Mouse (Mus musculus) liver, embryonic 16.5 days (tissue): ENCODE measurements at regions not wholly inside any gene's neighbourhood (a gene's known extent, or its start where the extent isn't known, plus 50 kb on each side); places are given as distances from the start of the nearest gene placed in this dataset.

Experiments used
- ATAC-seq: fragments of 200-750 bp; cut with Nextera tagmentation; 2 replicates; pipeline ENCODE4 v1.8.0; 2017; ENCODE audit warnings: low read depth, mild to moderate bottlenecking, moderate number of reproducible peaks, moderate library complexity
- H3K27ac ChIP-seq: fragments of 300-500 bp; sonication (generic); 2 replicates; pipeline ENCODE4 v1.5.1; 2014; ENCODE audit warnings: mild to moderate bottlenecking, low read length
- H3K27me3 ChIP-seq: fragments of 300-500 bp; sonication (generic); 2 replicates; pipeline ENCODE4 v1.6.1; 2014; ENCODE audit warnings: low read depth, low read length, mixed read lengths; ENCODE audit not compliant: control insufficient read depth, insufficient read depth
- H3K36me3 ChIP-seq: fragments of 300-500 bp; sonication (generic); 2 replicates; pipeline ENCODE4 v1.6.1; 2014; ENCODE audit warnings: mild to moderate bottlenecking; ENCODE audit not compliant: control insufficient read depth, insufficient read depth
- H3K4me1 ChIP-seq: fragments of 300-500 bp; sonication (generic); 2 replicates; pipeline ENCODE4 v1.6.1; 2014; ENCODE audit warnings: low read depth, low read length, mixed read lengths; ENCODE audit not compliant: control insufficient read depth
- H3K4me2 ChIP-seq: fragments of 300-500 bp; sonication (generic); 2 replicates; pipeline ENCODE4 v1.6.1; 2014; ENCODE audit warnings: low read depth, low read length, mixed read lengths
- H3K4me3 ChIP-seq: fragments of 300-500 bp; sonication (generic); 2 replicates; pipeline ENCODE4 v1.5.1; 2014; ENCODE audit warnings: low read depth, mild to moderate bottlenecking, low read length
- H3K9ac ChIP-seq: fragments of 300-500 bp; sonication (generic); 2 replicates; pipeline ENCODE4 v1.6.1; 2014; ENCODE audit warnings: low read depth, low read length
- H3K9me3 ChIP-seq: fragments of 300-500 bp; sonication (generic); replicated peaks from 2 replicates; pipeline ENCODE4 v1.6.1; 2016; ENCODE audit warnings: low read length; ENCODE audit not compliant: control insufficient read depth
- WGBS: fragments of 180-500 bp; shearing (Covaris S2); extraction: QIAGEN DNeasy Blood & Tissue Kit; methylation state at CpG from one replicate; pipeline ENCODE4 v1.1.7; 2014; ENCODE audit not compliant: insufficient replicate concordance; 5-methylcytosine and 5-hydroxymethylcytosine counted together

- no peaks in the 10 kb centered on the region for H3K36me3 ChIP-seq
- no peak overlapping the region for H3K27ac ChIP-seq
- H3K4me1 ChIP-seq, result peaks cover 7% of the 10 kb centered on the region
- 26% methylated on average over 8 of the region's 8 CpGs for WGBS
- H3K9me3 ChIP-seq, result no peaks in the 10 kb centered on the region
- H3K4me2 ChIP-seq, result no peak overlapping the region
- ATAC-seq, result no peak
- H3K4me3 ChIP-seq, result no peak overlapping the region
- H3K9ac ChIP-seq, result no peak overlapping the region
- H3K27me3 ChIP-seq, result no peaks in the 10 kb centered on the region
Observed at GRCm38 (mm10) chr3:115766153-115766552, 51.3 kb upstream of the S1pr1 start.

GRCm38 (mm10) chr3:115768290-115768689, 53.4 kb upstream of the S1pr1 start:
- no peak for ATAC-seq
- no peak overlapping the region for H3K9ac ChIP-seq
- no peak overlapping the region for H3K4me3 ChIP-seq
- H3K27me3 ChIP-seq, result no peaks in the 10 kb centered on the region
- no peak overlapping the region for H3K4me2 ChIP-seq
- H3K9me3 ChIP-seq, result no peaks in the 10 kb centered on the region
- peaks cover 4% of the 10 kb centered on the region for H3K4me1 ChIP-seq
- WGBS, result 46% methylated on average over 1 of the region's 1 CpGs
- no peak overlapping the region for H3K27ac ChIP-seq
- no peaks in the 10 kb centered on the region for H3K36me3 ChIP-seq

DNA sequence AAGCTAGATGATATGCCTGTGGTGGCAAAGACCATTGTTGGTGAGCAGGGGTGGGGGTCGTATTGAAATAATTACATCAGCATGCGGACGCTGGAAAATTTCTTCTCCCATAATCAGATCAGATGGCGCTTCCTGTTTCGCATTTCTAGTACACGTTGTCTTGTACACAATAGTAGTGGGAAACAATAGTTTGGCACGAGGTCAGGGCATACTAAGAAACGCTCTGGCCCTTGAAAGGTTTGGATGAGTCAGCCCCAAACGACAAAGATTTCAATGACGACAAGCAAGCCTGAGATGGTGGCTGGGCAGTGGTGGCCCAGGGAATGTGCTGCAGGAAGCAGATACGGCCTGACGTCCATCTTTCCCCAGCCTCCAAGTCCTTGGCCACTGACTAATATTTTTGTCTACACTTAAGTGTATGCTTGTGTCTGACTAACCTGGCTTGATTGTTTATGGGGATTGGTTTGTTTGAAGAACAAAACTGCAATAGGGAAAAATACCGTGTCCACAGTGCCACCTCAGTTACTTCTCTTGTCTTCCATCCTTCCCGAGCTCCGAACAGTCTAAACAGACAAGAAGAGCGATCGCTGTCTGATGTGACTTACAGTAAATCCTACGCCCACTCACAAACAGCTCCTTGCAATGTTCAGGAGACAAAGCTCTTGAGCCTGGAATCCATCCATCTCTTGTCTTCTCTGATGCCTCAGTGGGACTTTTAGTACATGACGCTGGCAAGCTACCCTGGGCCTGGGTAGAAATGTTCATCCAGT, 54.1 kb upstream of the S1pr1 start:
- Histone ChIP-seq H3K4me1 (no peaks in the 10 kb centered on the region), H3K36me3 (no peaks in the 10 kb centered on the region), H3K9ac (no peak overlapping the region), H3K4me2 (no peak overlapping the region), H3K9me3 (no peaks in the 10 kb centered on the region), H3K4me3 (no peak overlapping the region), H3K27me3 (no peaks in the 10 kb centered on the region), H3K27ac (no peak overlapping the region)
- 46% methylated on average over 19 of the region's 19 CpGs for WGBS
- peak; percentile 32; the same call in 1 of the 2 replicates for ATAC-seq

DNA sequence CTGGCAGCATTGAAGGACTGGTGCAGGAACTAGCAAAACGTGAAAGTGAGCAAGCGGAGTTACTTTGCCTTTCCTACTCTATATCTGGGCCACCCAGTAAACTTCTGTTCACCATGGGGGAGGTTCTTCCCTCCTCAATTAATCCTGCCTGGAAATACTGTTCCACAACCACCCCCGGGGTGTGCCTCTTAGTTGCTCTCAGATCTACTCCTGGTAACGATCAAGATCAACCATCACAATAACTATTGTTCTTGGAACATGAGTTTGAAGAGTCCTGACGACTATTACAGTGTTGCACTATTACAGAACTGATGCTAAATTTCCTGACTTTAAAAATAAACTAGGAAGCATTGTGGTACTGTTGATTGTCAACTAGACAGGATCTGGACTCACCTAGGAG, 57.8 kb upstream of the S1pr1 start:
- ATAC-seq, result no peak
- H3K4me3 ChIP-seq, result no peak overlapping the region

GRCm38 (mm10) chr3:115774321-115774720, 59.4 kb upstream of the S1pr1 start:
- no peaks in the 10 kb centered on the region for H3K27me3 ChIP-seq
- H3K4me2 ChIP-seq, result no peak overlapping the region
- no peaks in the 10 kb centered on the region for H3K4me1 ChIP-seq
- no peaks in the 10 kb centered on the region for H3K9me3 ChIP-seq
- 35% methylated on average over 8 of the region's 8 CpGs for WGBS
- H3K9ac ChIP-seq, result no peak overlapping the region
- no peak overlapping the region for H3K4me3 ChIP-seq
- ATAC-seq, result no peak
- no peak overlapping the region for H3K27ac ChIP-seq
- H3K36me3 ChIP-seq, result no peaks in the 10 kb centered on the region

More for the DNA sequence above, 57.8 kb upstream of the S1pr1 start:
- no peaks in the 10 kb centered on the region for H3K36me3 ChIP-seq
- WGBS, result 52% methylated on average over 5 of the region's 5 CpGs
- H3K27ac ChIP-seq, result no peak overlapping the region
- H3K27me3 ChIP-seq, result no peaks in the 10 kb centered on the region
- H3K4me2 ChIP-seq, result no peak overlapping the region
- H3K9ac ChIP-seq, result no peak overlapping the region
- H3K9me3 ChIP-seq, result no peaks in the 10 kb centered on the region
- H3K4me1 ChIP-seq, result no peaks in the 10 kb centered on the region

GRCm38 (mm10) chr3:115774723-115775122, 59.9 kb upstream of the S1pr1 start:
- no peak overlapping the region for H3K4me3 ChIP-seq
- no peaks in the 10 kb centered on the region for H3K9me3 ChIP-seq
- WGBS, result 60% methylated on average over 4 of the region's 4 CpGs
- no peaks in the 10 kb centered on the region for H3K4me1 ChIP-seq
- H3K9ac ChIP-seq, result no peak overlapping the region
- H3K36me3 ChIP-seq, result no peaks in the 10 kb centered on the region
- H3K27me3 ChIP-seq, result no peaks in the 10 kb centered on the region
- no peak for ATAC-seq
- no peak overlapping the region for H3K4me2 ChIP-seq
- H3K27ac ChIP-seq, result no peak overlapping the region

DNA sequence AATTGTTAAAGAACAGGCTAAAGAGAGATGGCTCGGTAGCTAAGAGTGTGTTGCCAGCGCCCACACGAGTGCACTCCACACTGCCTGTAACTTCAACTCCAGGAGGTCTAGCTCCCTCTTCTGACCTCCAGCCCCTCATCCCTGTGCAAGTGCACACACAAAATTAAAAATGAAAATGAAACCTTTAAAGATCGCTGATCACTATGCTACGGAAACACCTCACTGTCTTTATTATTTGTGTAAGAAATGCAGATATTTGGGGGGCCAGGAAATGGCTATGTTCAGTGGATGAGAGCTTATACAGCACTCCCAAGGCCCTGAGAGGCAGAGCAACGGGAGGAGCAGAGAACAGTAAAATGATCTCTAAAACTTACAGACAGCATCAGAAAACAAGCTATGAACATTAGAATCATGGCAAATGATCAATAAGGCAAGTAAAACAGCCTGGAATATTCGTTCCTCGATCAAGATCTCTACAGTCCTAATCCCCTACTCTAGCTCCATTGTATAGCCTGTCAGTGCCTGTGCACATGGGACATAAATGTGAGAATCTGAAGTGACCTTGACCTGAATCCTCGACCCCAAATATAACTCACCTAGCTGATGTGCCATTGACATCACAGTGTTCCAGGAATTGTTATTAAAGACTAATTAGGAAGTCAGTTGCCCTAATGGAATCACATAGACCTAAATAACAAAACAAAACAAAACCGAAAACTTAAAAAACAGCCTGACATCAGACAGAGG, 64.4 kb upstream of the S1pr1 start:
- H3K4me1 ChIP-seq, result no peaks in the 10 kb centered on the region
- H3K36me3 ChIP-seq, result no peaks in the 10 kb centered on the region
- ATAC-seq, result no peak
- H3K4me3 ChIP-seq, result no peak overlapping the region
- H3K27ac ChIP-seq, result no peak overlapping the region
- H3K9ac ChIP-seq, result no peak overlapping the region
- H3K4me2 ChIP-seq, result no peak overlapping the region
- H3K27me3 ChIP-seq, result no peaks in the 10 kb centered on the region
- WGBS, result 72% methylated on average over 10 of the region's 10 CpGs
- H3K9me3 ChIP-seq, result no peaks in the 10 kb centered on the region

DNA sequence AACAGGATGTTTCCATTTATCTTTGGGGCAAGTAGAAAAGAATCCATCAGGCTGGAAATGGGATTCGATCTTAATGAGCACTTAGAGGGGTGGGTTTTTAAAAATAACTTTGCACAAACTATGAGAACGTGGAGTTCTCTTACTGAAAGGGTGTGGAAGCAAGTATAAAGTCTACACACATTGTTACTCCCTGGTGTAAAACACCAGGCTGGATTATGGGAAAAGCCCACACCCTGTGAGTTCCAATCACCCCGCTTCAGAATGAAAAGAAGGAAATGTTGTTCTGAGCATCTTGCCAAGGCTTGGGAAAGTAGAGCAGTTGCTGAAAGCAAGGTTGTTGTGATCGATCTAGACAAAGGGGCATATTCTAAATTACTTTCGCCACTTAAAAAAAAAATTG, 65.0 kb upstream of the S1pr1 start:
- no peaks in the 10 kb centered on the region for H3K9me3 ChIP-seq
- H3K4me3 ChIP-seq, result no peak overlapping the region
- no peak overlapping the region for H3K27ac ChIP-seq
- H3K9ac ChIP-seq, result no peak overlapping the region
- H3K4me1 ChIP-seq, result no peaks in the 10 kb centered on the region
- no peak for ATAC-seq
- no peaks in the 10 kb centered on the region for H3K27me3 ChIP-seq
- 66% methylated on average over 5 of the region's 5 CpGs for WGBS
- H3K36me3 ChIP-seq, result no peaks in the 10 kb centered on the region
- H3K4me2 ChIP-seq, result no peak overlapping the region

DNA sequence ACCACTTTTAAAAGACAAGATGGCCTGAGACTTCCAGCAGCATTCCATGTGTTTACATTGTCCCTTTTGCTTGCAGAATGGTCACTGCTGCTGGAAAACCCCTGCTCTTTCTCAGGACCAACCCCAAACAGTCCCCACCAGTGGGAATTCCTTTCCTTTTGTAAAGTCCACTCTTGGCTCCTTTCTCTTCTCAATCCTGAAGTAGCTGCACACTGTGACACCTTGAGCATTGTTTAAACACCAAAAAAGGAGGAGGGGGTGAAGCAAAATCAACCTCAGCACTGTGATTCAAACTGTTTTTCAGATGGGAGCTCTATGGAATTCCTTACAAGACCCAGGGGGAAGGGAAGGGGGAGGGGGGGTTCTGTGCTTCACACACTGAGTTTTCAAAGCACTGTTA, 67.9 kb upstream of the S1pr1 start:
- H3K27ac ChIP-seq, result no peak overlapping the region
- H3K4me2 ChIP-seq, result no peak overlapping the region

More for the DNA sequence above, 67.9 kb upstream of the S1pr1 start:
- no peaks in the 10 kb centered on the region for H3K36me3 ChIP-seq
- no peaks in the 10 kb centered on the region for H3K9me3 ChIP-seq
- H3K27me3 ChIP-seq, result no peaks in the 10 kb centered on the region
- no peak for ATAC-seq
- no peaks in the 10 kb centered on the region for H3K4me1 ChIP-seq
- H3K9ac ChIP-seq, result no peak overlapping the region
- H3K4me3 ChIP-seq, result no peak overlapping the region
